Mouse (Mus musculus) WW6 (cell line): ENCODE measurements around the gene Man2b2.

Experiments
- DNase-seq: peaks from one replicate; pipeline ENCODE4 v3.0.0-alpha.2; 2013; ENCODE audit warnings: low read depth, low spot score

Gene Man2b2

GRCm38 (mm10) chr5:36769603-36770002, 60.9 kb downstream of the Man2b2 start:
- DNase-seq = no peak

DNA sequence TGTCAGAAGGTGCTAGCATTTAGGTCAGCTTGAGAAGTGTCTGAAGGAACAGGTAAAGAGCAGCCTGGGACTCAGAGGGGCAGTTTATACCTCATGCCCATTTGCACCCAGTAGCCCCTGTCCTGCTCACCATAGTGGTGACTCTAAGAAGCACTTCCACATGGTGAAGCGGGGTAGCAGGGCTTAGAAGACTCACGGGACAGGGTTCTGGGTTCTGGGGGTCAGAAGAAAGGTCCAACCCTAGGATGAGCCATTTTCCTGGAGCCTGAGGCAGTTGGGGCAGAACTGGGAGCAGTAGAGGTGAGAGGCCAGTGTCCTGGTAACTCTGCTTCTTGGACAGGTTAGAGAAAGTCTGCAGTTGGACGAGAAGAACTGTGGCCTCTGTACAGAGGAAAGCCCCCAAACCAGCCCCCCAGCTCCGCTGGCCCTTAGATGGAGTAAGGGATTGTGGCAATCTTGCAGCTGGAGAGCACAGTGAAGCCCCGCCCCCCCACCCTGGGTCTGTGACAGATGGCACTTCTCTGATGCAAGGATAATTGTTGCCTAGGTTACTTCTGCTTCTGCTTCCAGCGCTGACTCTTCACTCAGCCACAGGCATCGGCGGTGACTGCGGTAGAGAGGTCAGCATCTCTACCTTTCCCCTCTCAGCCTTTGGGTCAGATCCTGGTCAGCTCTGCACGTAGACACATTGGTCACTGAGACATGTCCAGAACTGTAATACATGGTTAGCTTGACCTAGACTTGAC, 63.3 kb downstream of the Man2b2 start:
- no peak for DNase-seq

GRCm38 (mm10) chr5:36759848-36760247, 70.6 kb downstream of the Man2b2 start:
- no peak for DNase-seq

- no peak for DNase-seq
These were observed 73.4 kb downstream of the Man2b2 start for GRCm38 (mm10) chr5:36757033-36757432.
